Mouse (Mus musculus): ENCODE measurements at regions not wholly inside any gene's neighbourhood (a gene's known extent, or its start where the extent isn't known, plus 50 kb on each side); places are given as distances from the start of the nearest gene placed in this dataset.
A peak's percentile ranks its signal among the peaks of the same experiment; 100 is the strongest.
"Not testable (repeated sequence)": the region's sequence is repeated elsewhere in the genome, so short reads cannot be mapped to it uniquely, and the experiment has no call there.

- no peak for DNase-seq (ENCODE audit: low spot score in 2 of 2)
Observed at GRCm38 (mm10) chr2:71597956-71598355, 51.4 kb upstream of the Dlx2 start.

GRCm38 (mm10) chr2:71598368-71598767 lies 51.8 kb upstream of the Dlx2 start:
- no peak for DNase-seq (ENCODE audit: low spot score in 2 of 2)

GRCm38 (mm10) chr2:71598778-71599177 lies 52.2 kb upstream of the Dlx2 start:
- peak; percentile 31 to 40 for DNase-seq (ENCODE audit: low spot score in 2 of 2)

- DNase-seq (ENCODE audit: low spot score in 2 of 2), result no peak
Observed at GRCm38 (mm10) chr2:71600213-71600612, 53.7 kb upstream of the Dlx2 start.

- no peak for DNase-seq (ENCODE audit: low spot score in 2 of 2)
Observed at GRCm38 (mm10) chr2:71600999-71601398, 54.4 kb upstream of the Dlx2 start.

- DNase-seq (ENCODE audit: low spot score in 2 of 2), result not testable (repeated sequence)
Observed at GRCm38 (mm10) chr2:71603796-71604195, 57.2 kb upstream of the Dlx2 start.

- DNase-seq (ENCODE audit: low spot score in 2 of 2), result no peak
Observed at GRCm38 (mm10) chr2:71605606-71606005, 59.1 kb upstream of the Dlx2 start.

GRCm38 (mm10) chr2:71607087-71607502 lies 60.5 kb upstream of the Dlx2 start:
- no peak for DNase-seq (ENCODE audit: low spot score in 2 of 2)

- DNase-seq (ENCODE audit: low spot score in 2 of 2), result no peak
Observed at GRCm38 (mm10) chr2:71613216-71613615, 66.7 kb upstream of the Dlx2 start.

GRCm38 (mm10) chr2:71616526-71616925 lies 70.0 kb upstream of the Dlx2 start:
- no peak for DNase-seq (ENCODE audit: low spot score in 2 of 2)

GRCm38 (mm10) chr2:71621458-71621857 lies 74.9 kb upstream of the Dlx2 start:
- no peak for DNase-seq (ENCODE audit: low spot score in 2 of 2)

- DNase-seq (ENCODE audit: low spot score in 2 of 2), result no peak
Observed at GRCm38 (mm10) chr2:71622532-71623099, 76.1 kb upstream of the Dlx2 start.

GRCm38 (mm10) chr2:71623134-71623533 lies 76.6 kb upstream of the Dlx2 start:
- DNase-seq (ENCODE audit: low spot score in 2 of 2), result no peak

GRCm38 (mm10) chr2:71625298-71625902 lies 78.8 kb upstream of the Dlx2 start:
- DNase-seq (ENCODE audit: low spot score in 2 of 2), result no peak

- no peak for DNase-seq (ENCODE audit: low spot score in 2 of 2)
Observed at GRCm38 (mm10) chr2:71626404-71626803, 79.8 kb upstream of the Dlx2 start.

- DNase-seq (ENCODE audit: low spot score in 2 of 2), result no peak
Observed at GRCm38 (mm10) chr2:71627097-71627755, 80.7 kb upstream of the Dlx2 start.

- DNase-seq (ENCODE audit: low spot score in 2 of 2), result no peak
Observed at GRCm38 (mm10) chr2:71628821-71629220, 82.3 kb upstream of the Dlx2 start.

GRCm38 (mm10) chr2:71629301-71630142 lies 83.0 kb upstream of the Dlx2 start:
- DNase-seq (ENCODE audit: low spot score in 2 of 2), result no peak

GRCm38 (mm10) chr2:71630143-71630463 lies 83.5 kb upstream of the Dlx2 start:
- no peak for DNase-seq (ENCODE audit: low spot score in 2 of 2)

GRCm38 (mm10) chr2:71633471-71633870 lies 86.9 kb upstream of the Dlx2 start:
- DNase-seq (ENCODE audit: low spot score in 2 of 2), result no peak

- no peak for DNase-seq (ENCODE audit: low spot score in 2 of 2)
Observed at GRCm38 (mm10) chr2:71634471-71634870, 87.9 kb upstream of the Dlx2 start.

- DNase-seq (ENCODE audit: low spot score in 2 of 2), result no peak
Observed at GRCm38 (mm10) chr2:71636134-71636533, 89.6 kb upstream of the Dlx2 start.
